Mouse (Mus musculus): ENCODE measurements around the gene Slc38a9. TPM values are rescaled to one million over a fixed set of nuclear protein-coding genes. Genes with fewer than 3 reads are reported as not detected.

The Slc38a9 gene
- polyA plus RNA-seq, 1 experiment, result 73.3 TPM

GRCm38 (mm10) chr13:112726002-112726401, 65.5 kb downstream of the Slc38a9 start:
- WGBS, result 92% methylated on average over 3 of the region's 3 CpGs
- TF ChIP-seq POLR2A (IDR thresholded peaks at IDR 0.05; ENCODE audit: control insufficient read depth, extremely low read depth, insufficient read depth, low read length, poor library complexity), result no peak
- TF ChIP-seq CTCF (IDR thresholded peaks at IDR 0.05; ENCODE audit: borderline replicate concordance, control insufficient read depth, extremely low read depth, insufficient read depth, low read length, poor library complexity), result no peak

GRCm38 (mm10) chr13:112733311-112733710, 72.8 kb downstream of the Slc38a9 start:
- no peak overlapping the region for H3K4me3 ChIP-seq (ENCODE audit: control insufficient read depth, insufficient read depth, low read length)
- H3K27ac ChIP-seq (ENCODE audit: control insufficient read depth, insufficient read depth, low read length), result no peak overlapping the region
- H3K27me3 ChIP-seq (ENCODE audit: control insufficient read depth, insufficient read depth, low read length), result no peaks in the 10 kb centered on the region
- H3K36me3 ChIP-seq (ENCODE audit: control insufficient read depth, insufficient read depth, low read length), result no peaks in the 10 kb centered on the region; the same call in 1 of the 2 replicates
- TF ChIP-seq POLR2A (IDR thresholded peaks at IDR 0.05; ENCODE audit: control insufficient read depth, extremely low read depth, insufficient read depth, low read length, poor library complexity) (no peak), CTCF (IDR thresholded peaks at IDR 0.05; ENCODE audit: borderline replicate concordance, control insufficient read depth, extremely low read depth, insufficient read depth, low read length, poor library complexity) (no peak)
- 96% methylated on average over 12 of the region's 12 CpGs for whole genome bisulfite sequencing
- H3K4me1 ChIP-seq (replicated peaks; ENCODE audit: control insufficient read depth, insufficient read depth, low read length), result 0 out of 2 replicates have a peak, but pooled peaks cover 4% of the 10 kb centered on the region
- no peak for DNase-seq

More at GRCm38 (mm10) chr13:112726002-112726401, 65.5 kb downstream of the Slc38a9 start:
- Histone ChIP-seq H3K27me3 (ENCODE audit: control insufficient read depth, insufficient read depth, low read length) (no peaks in the 10 kb centered on the region), H3K27ac (ENCODE audit: control insufficient read depth, insufficient read depth, low read length) (no peak overlapping the region), H3K4me1 (replicated peaks; ENCODE audit: control insufficient read depth, insufficient read depth, low read length) (no peaks in the 10 kb centered on the region), H3K4me3 (ENCODE audit: control insufficient read depth, insufficient read depth, low read length) (no peak overlapping the region), H3K36me3 (ENCODE audit: control insufficient read depth, insufficient read depth, low read length) (peaks cover 6% of the 10 kb centered on the region; the same call in 1 of the 2 replicates)
- no peak for DNase-seq

GRCm38 (mm10) chr13:112734906-112735713, 74.6 kb downstream of the Slc38a9 start:
- no peak for DNase-seq
- Histone ChIP-seq H3K27me3 (ENCODE audit: control insufficient read depth, insufficient read depth, low read length) (no peaks in the 10 kb centered on the region), H3K36me3 (ENCODE audit: control insufficient read depth, insufficient read depth, low read length) (no peaks in the 10 kb centered on the region; the same call in 1 of the 2 replicates), H3K4me1 (replicated peaks; ENCODE audit: control insufficient read depth, insufficient read depth, low read length) (0 out of 2 replicates have a peak, but pooled peaks cover 4% of the 10 kb centered on the region), H3K27ac (ENCODE audit: control insufficient read depth, insufficient read depth, low read length) (no peak overlapping the region), H3K4me3 (ENCODE audit: control insufficient read depth, insufficient read depth, low read length) (no peak overlapping the region)
- no peak for TF ChIP-seq CTCF (IDR thresholded peaks at IDR 0.05; ENCODE audit: borderline replicate concordance, control insufficient read depth, extremely low read depth, insufficient read depth, low read length, poor library complexity)
- TF ChIP-seq POLR2A (IDR thresholded peaks at IDR 0.05; ENCODE audit: control insufficient read depth, extremely low read depth, insufficient read depth, low read length, poor library complexity), result no peak
- WGBS, result 75% methylated on average over 14 of the region's 14 CpGs

GRCm38 (mm10) chr13:112736407-112736806, 75.9 kb downstream of the Slc38a9 start:
- DNase-seq, result no peak
- H3K27ac ChIP-seq (ENCODE audit: control insufficient read depth, insufficient read depth, low read length), result no peak overlapping the region
- H3K36me3 ChIP-seq (ENCODE audit: control insufficient read depth, insufficient read depth, low read length), result no peaks in the 10 kb centered on the region; the same call in 1 of the 2 replicates
- no peak overlapping the region for H3K4me3 ChIP-seq (ENCODE audit: control insufficient read depth, insufficient read depth, low read length)
- TF ChIP-seq CTCF (IDR thresholded peaks at IDR 0.05; ENCODE audit: borderline replicate concordance, control insufficient read depth, extremely low read depth, insufficient read depth, low read length, poor library complexity) (no peak), POLR2A (IDR thresholded peaks at IDR 0.05; ENCODE audit: control insufficient read depth, extremely low read depth, insufficient read depth, low read length, poor library complexity) (no peak)
- 83% methylated on average over 10 of the region's 10 CpGs for WGBS
- H3K4me1 ChIP-seq (replicated peaks; ENCODE audit: control insufficient read depth, insufficient read depth, low read length), result 0 out of 2 replicates have a peak, but pooled peaks cover 4% of the 10 kb centered on the region
- no peaks in the 10 kb centered on the region for H3K27me3 ChIP-seq (ENCODE audit: control insufficient read depth, insufficient read depth, low read length)

GRCm38 (mm10) chr13:112737110-112737509, 76.6 kb downstream of the Slc38a9 start:
- Histone ChIP-seq H3K27me3 (ENCODE audit: control insufficient read depth, insufficient read depth, low read length) (no peaks in the 10 kb centered on the region), H3K27ac (ENCODE audit: control insufficient read depth, insufficient read depth, low read length) (no peak overlapping the region), H3K36me3 (ENCODE audit: control insufficient read depth, insufficient read depth, low read length) (no peaks in the 10 kb centered on the region), H3K4me1 (replicated peaks; ENCODE audit: control insufficient read depth, insufficient read depth, low read length) (0 out of 2 replicates have a peak, but pooled peaks cover 4% of the 10 kb centered on the region), H3K4me3 (ENCODE audit: control insufficient read depth, insufficient read depth, low read length) (no peak overlapping the region)
- no peak for DNase-seq
- TF ChIP-seq CTCF (IDR thresholded peaks at IDR 0.05; ENCODE audit: borderline replicate concordance, control insufficient read depth, extremely low read depth, insufficient read depth, low read length, poor library complexity) (no peak), POLR2A (IDR thresholded peaks at IDR 0.05; ENCODE audit: control insufficient read depth, extremely low read depth, insufficient read depth, low read length, poor library complexity) (no peak)
- WGBS, result 95% methylated on average over 9 of the region's 9 CpGs

GRCm38 (mm10) chr13:112738005-112738404, 77.5 kb downstream of the Slc38a9 start:
- Histone ChIP-seq H3K36me3 (ENCODE audit: control insufficient read depth, insufficient read depth, low read length) (no peaks in the 10 kb centered on the region), H3K27ac (ENCODE audit: control insufficient read depth, insufficient read depth, low read length) (no peak overlapping the region), H3K4me3 (ENCODE audit: control insufficient read depth, insufficient read depth, low read length) (no peak overlapping the region), H3K4me1 (replicated peaks; ENCODE audit: control insufficient read depth, insufficient read depth, low read length) (0 out of 2 replicates have a peak, but pooled peaks cover 4% of the 10 kb centered on the region), H3K27me3 (ENCODE audit: control insufficient read depth, insufficient read depth, low read length) (no peaks in the 10 kb centered on the region)
- TF ChIP-seq POLR2A (IDR thresholded peaks at IDR 0.05; ENCODE audit: control insufficient read depth, extremely low read depth, insufficient read depth, low read length, poor library complexity), result no peak
- TF ChIP-seq CTCF (IDR thresholded peaks at IDR 0.05; ENCODE audit: borderline replicate concordance, control insufficient read depth, extremely low read depth, insufficient read depth, low read length, poor library complexity), result no peak
- WGBS, result 96% methylated on average over 16 of the region's 16 CpGs
- DNase-seq, result no peak
